Mouse (Mus musculus) cerebellum, adult 8-10 months (tissue): ENCODE measurements around the gene Rfx2.
A peak's percentile ranks its signal among the peaks of the same experiment; 100 is the strongest.

ENCODE experiments used
- DNase-seq: peaks from one replicate; pipeline ENCODE4 v3.0.0; 2022

Gene Rfx2

DNA sequence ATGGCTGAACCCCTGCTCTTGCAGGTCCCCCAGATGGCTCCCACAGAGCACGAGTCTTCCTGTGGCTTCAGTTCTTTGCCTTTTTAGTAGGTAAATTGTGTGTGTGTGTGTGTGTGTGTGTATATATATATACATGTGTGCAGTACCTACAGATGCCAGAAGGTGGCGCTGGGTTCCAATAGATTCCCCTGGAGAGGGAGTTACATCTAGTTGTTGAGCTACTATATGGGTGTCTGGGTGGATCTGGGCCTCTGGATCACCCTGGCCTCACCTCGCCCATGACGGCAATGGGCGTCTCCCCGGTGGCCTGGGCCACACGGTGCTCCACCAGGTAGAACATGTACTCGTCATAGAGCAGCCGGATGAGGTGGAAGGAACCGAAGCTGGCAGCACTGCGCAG lies 53.2 kb downstream of the Rfx2 start:
- DNase-seq = no peak

DNA sequence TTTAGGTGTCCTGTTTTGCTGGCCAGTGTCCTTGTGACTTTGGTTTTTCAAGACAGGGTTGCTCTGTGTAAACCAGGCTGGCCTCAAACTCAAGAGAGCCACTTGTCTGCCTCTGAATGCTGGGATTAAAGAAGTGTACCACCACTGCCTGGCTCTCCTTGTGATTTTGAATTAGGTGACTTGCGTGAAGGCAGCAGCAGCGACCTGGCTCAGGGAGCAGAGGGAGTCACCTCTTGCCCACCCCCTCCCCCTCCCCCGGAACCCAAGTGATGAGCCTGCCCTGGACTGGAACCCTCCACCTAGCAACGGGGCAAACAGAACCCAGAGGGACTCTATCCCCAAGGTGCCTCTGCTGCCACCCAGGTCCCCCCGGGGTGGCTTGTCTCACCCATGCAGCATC lies 60.9 kb downstream of the Rfx2 start, which contains the start of gene Prr22:
Prr22 (plus strand) TSS at position 301 of the 400 bp plus-strand sequence.
- no peak for DNase-seq

- peak; percentile 8 for DNase-seq
Measured at GRCm38 (mm10) chr17:56768941-56769340, 61.9 kb downstream of the Rfx2 start.

- DNase-seq = peak; percentile 24
Measured at GRCm38 (mm10) chr17:56767531-56768135, 63.2 kb downstream of the Rfx2 start.

DNA sequence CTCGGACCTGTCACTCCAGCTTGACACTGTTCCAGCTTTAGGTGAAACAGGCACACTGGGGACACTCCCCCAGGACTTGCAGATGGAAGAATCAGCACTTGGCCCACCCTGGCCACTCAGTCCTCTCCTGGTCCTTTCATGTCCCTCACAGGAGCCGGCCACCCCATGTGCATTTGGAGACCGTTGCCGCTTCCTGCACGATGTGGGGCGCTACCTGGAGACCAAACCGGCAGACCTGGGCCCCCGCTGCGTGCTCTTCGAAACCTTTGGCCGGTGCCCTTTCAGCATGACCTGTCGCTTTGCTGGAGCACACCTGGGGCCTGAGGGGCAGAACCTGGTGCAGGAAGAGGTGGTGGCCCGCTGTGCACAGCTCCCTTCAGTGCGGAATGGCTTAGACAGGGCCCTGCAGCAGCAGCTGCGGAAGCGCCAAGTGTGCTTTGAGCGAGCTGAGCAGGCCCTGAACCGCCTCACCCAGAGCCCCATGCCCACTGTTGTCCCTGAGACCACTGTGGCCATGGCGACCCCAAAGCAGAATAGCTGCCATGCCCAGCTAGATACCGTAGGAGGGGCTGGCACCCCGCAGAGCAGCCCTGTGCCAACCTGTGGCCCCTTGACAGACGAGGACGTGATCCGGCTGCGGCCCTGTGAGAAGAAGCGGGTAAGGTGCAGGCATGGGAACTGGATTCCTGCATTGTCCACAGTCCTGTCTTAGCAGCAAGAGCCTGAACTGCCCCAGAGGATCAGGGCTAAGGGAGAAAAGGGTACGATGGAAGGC lies 64.0 kb downstream of the Rfx2 start:
- peak; percentile 41 for DNase-seq

DNA sequence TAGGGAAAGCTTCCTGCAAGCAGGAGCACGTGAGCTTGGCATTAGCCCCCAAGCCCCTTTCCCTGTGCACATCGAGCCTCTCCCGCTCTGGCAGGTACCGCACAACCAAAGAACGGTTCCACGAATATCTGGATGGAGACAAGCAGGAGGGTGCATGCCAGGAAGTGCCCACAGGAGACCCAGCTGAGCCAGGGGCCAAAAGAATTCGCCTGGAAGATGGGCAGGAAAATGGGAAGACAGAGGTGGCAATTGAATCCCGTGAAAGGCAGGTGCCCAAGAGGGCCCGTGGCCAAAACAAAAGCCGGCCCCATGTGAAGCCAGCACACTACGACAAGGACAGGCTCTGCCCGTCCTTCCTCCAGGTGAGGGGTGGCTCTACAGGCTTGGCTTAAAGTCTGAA lies 65.4 kb downstream of the Rfx2 start:
- DNase-seq = no peak

GRCm38 (mm10) chr17:56764474-56765354 lies 66.1 kb downstream of the Rfx2 start, which contains the start of gene Dus3l:
TSS of gene Dus3l (plus strand) at chr17:56764757.
- DNase-seq = peak; percentile 94

DNA sequence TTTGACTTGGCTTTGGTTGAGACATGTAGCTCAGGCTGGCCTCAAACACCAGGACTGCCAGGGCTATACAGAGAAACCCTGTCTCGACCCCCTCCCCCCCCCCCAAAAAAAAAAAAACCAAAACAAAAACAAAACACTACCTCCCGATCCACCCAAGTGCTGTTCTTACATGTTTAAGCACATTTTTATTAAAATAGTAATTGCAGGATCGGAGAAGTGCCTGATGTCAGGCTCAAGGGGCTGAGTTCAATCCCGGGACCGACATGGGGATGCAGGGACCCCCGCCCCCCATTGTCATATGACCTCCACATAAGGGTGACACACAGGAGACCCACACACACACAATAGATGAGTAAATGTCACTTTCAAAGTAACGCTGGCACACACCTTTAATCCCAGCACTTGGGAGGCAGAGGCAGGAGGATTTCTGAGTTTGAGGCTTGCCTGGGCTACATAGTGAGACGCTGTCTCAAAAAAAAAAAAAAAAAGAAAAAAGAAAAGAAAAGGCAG lies 67.0 kb downstream of the Rfx2 start:
- peak; percentile 43 for DNase-seq

GRCm38 (mm10) chr17:56762769-56763731 lies 67.8 kb downstream of the Rfx2 start:
- peak; percentile 77 for DNase-seq

GRCm38 (mm10) chr17:56761991-56762410 lies 68.8 kb downstream of the Rfx2 start:
- peak; percentile 88 for DNase-seq

GRCm38 (mm10) chr17:56761077-56761476 lies 69.7 kb downstream of the Rfx2 start:
- peak; percentile 42 for DNase-seq

DNA sequence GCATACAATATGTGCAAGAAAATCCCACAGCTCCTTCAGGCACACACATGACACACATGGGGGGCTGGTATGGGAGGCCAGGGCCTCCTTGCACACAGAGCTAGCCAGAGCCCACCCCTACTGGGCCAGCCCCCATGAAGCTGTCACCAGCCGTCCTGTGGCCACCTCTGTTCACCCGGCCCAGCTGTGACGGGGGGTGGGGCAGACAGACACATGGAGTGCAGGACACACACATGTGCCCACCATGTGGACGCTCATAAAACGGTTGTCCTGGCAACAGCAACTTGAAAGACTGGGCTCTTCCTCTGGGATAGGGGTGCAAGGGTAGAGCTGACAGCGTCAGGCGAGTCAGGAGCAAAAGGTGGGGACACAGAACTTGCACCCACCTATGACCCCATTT lies 71.6 kb downstream of the Rfx2 start:
- peak; percentile 11 for DNase-seq

DNA sequence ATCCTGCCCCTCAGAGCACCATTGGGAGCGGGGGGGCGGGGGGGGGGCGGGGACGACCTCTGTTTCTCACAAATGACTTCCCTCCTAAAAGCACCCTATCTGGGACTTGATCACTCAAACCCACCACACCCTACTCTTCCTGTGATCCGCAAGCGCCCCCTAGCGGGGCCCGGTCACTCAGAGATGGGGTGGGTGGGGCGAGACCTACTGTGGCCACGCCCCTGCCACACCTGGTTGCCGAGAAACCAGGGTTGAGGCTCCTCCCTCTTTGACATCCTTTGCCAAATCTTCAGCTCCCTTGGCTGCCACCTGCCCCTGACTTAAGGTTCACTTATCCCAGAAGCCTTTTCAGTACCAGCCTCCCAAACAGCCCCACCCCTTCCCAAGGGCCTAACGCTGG lies 72.7 kb downstream of the Rfx2 start:
- DNase-seq = peak; percentile 59

DNA sequence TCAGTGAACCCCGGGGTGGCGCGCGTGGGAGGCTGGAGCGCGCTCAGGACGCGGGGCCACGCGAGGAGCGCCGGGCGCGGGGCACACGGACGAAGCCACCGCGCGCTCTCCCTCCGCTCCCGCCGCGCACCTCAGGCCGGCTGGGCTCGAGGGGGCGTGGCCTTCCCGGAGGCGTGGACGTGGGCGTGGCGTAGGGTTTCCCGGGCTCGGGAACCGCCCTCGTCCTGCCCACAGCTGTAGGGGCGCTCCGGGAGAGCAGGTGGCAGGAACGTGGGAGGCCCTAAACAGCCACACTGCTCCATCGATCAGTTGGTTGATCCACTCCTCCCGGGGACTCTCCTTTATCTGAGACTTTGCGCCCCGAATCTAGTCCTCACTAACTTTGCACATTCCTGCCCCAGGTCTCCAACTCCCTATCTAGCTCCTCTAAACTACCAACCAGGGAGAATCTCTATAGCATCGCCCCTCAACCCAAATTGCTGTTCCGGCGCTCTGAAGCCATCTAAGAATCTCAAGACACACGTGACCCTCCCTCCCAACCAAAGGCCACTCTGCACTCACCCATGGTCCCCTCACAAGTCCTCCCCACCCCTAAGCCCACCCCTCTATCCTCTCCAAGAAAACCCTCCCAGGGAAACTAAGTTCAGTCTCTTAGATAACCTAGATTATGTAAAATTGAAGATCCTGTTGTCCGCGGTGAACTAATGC lies 73.2 kb downstream of the Rfx2 start, which contains the start of gene Nrtn:
Nrtn (minus strand) TSS at position 115 of the 708 bp plus-strand sequence.
- DNase-seq = peak; percentile 33

GRCm38 (mm10) chr17:56756703-56757399 lies 74.0 kb downstream of the Rfx2 start:
- DNase-seq = no peak

DNA sequence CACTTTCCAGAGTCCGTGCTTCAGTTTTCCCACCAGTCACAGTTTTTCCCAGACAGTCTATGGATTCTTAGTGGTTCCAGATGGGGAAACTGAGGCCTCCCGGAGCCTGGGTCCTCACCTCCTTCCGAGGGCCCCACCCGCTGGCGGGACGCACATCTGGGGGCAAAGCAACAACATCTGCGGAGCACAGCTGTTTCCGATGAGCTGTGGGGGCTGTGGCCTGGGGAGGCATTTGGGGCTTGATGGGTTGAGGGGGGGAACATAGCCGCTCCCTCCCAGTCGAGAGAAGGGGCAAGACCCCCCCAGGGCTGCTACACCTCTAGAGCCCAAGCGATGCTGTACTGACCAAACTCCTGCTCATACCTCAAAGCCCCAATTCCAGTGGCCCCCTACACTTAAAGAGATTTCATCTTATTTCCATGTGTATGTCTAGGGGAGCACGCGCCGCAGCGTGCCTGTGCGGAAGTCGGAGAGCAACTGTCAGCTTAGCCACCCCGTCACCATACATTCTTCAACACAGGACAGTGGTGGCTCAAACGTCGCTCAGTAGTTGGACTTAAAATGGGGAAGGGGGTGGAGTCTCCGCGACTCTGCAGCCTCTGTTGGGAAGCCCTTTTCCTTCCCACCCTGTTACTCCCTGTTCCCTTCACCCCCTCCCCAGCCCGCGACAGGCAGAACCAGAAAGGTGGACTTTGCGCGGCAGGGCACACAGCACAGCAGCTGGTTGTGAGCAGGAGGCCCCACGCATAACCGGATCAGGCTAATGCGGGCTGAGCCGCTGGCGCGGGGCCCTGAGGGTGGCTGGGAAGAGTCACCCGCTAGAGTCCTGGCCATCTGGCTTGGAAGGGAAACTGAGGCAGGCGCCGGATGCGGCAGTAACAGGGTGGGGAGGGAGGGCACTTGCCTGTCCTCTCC lies 76.3 kb downstream of the Rfx2 start:
- DNase-seq = no peak

DNA sequence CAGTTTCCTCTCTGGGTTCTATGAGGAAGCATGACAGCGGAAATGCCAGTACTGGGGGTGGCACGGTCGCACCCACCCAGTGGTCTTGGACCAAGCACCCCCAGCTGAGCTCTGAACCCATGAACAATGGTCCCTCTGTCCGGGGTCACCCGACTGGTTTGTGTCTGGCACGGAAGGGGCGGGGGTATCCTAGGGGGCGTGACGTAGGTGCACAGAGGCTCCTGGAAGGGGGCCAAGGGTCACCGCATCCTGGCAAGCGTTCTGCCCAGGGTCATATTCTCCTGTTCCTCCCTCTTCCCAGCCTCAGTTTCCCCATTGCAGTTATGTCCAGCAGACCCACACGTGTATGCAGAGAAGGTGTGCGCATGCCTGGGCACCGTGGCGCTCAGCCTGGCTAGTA lies 77.4 kb downstream of the Rfx2 start:
- DNase-seq = no peak

GRCm38 (mm10) chr17:56751404-56752072 lies 79.3 kb downstream of the Rfx2 start:
- no peak for DNase-seq

- no peak for DNase-seq
Measured at GRCm38 (mm10) chr17:56744173-56744572, 86.6 kb downstream of the Rfx2 start.
